Mouse (Mus musculus) spleen, postnatal 36 days (tissue): ENCODE results near the gene Zfp677.
"Not testable (repeated sequence)": the region's sequence is repeated elsewhere in the genome, so short reads cannot be mapped to it uniquely, and the experiment has no call there.

ENCODE experiments used
- DNase-seq, 2 experiments: peaks; one replicate each; pipeline ENCODE4 v3.0.0; 2022; ENCODE audit warnings: low spot score in 2 of 2, mixed read lengths in 1 of 2

Zfp677 gene

GRCm38 (mm10) chr17:21383391-21384056 is at the start of gene Zfp677:
Gene Zfp677, plus strand, starts transcription at chr17:21383748.
- peak; percentile 79 to 84 for DNase-seq

GRCm38 (mm10) chr17:21368018-21368417 is 15.5 kb upstream of the Zfp677 start:
- DNase-seq, result not testable (repeated sequence)

GRCm38 (mm10) chr17:21369925-21370719 is 13.4 kb upstream of the Zfp677 start:
- DNase-seq, result peak; percentile 29 to 30

GRCm38 (mm10) chr17:21375311-21375710 is 8.2 kb upstream of the Zfp677 start:
- no peak for DNase-seq

- DNase-seq, result peak in 1 of 2 experiments; percentile 17
These were observed 486 bp downstream of the Zfp677 start for GRCm38 (mm10) chr17:21384057-21384411.

- DNase-seq, result peak; percentile 73 to 77
These were observed 39.4 kb downstream of the Zfp677 start, which contains the start of gene Zfp54 for GRCm38 (mm10) chr17:21422664-21423599. Gene Zfp54, plus strand, starts transcription at chr17:21423227.

- DNase-seq, result not testable (repeated sequence)
These were observed 55.4 kb downstream of the Zfp677 start for GRCm38 (mm10) chr17:21438806-21439400.
